Mouse (Mus musculus) erythroblast, embryonic 14.5 days (primary cell): ENCODE results near the gene Mgat4c.

Experiments
- GATA1 ChIP-seq: IDR thresholded peaks from 2 replicates; pipeline ENCODE4 v1.6.1; 2012; ENCODE audit warnings: low read length, inconsistent platforms, mixed read lengths
- TAL1 ChIP-seq: IDR thresholded peaks from 3 replicates; pipeline ENCODE4 v1.6.1; 2012; ENCODE audit warnings: low read length, inconsistent platforms, mixed read lengths

GRCm38 (mm10) chr10:101798831-101799474 is 117.7 kb downstream of the Mgat4c start:
- TF ChIP-seq GATA1 (no peak), TAL1 (no peak)
